Mouse (Mus musculus) liver, embryonic 13.5 days (tissue): ENCODE results near the gene Tgif2. TPM values are rescaled to one million over a fixed set of nuclear protein-coding genes. Genes with fewer than 3 reads are reported as not detected.

Experiments used
- ATAC-seq: fragments of 200-750 bp; cut with Nextera tagmentation; 2 replicates; pipeline ENCODE4 v1.8.0; 2017; ENCODE audit warnings: low read depth, mild to moderate bottlenecking, moderate number of reproducible peaks, moderate library complexity
- DNase-seq: peaks from one replicate; pipeline ENCODE4 v3.0.0; 2022
- H3K27ac ChIP-seq: fragments of 300-500 bp; sonication (generic); 2 replicates; pipeline ENCODE4 v1.5.1; 2015; ENCODE audit warnings: moderate library complexity, mild to moderate bottlenecking, inconsistent platforms
- H3K27me3 ChIP-seq: fragments of 300-500 bp; sonication (generic); 2 replicates; pipeline ENCODE4 v1.6.1; 2015; ENCODE audit warnings: mild to moderate bottlenecking, inconsistent platforms
- H3K36me3 ChIP-seq: fragments of 300-500 bp; sonication (generic); 2 replicates; pipeline ENCODE4 v1.6.1; 2015; ENCODE audit warnings: mild to moderate bottlenecking, inconsistent platforms
- H3K4me1 ChIP-seq: fragments of 300-500 bp; sonication (generic); replicated peaks from 2 replicates; pipeline ENCODE4 v1.6.1; 2015; ENCODE audit warnings: inconsistent platforms
- H3K4me2 ChIP-seq: fragments of 300-500 bp; sonication (generic); 2 replicates; pipeline ENCODE4 v1.6.1; 2015; ENCODE audit warnings: inconsistent platforms, mild to moderate bottlenecking, moderate library complexity
- H3K4me3 ChIP-seq: fragments of 300-500 bp; sonication (generic); replicated peaks from 2 replicates; pipeline ENCODE4 v1.5.1; 2015; ENCODE audit warnings: mild to moderate bottlenecking, inconsistent platforms
- H3K9ac ChIP-seq: fragments of 300-500 bp; sonication (generic); 2 replicates; pipeline ENCODE4 v1.6.1; 2015; ENCODE audit warnings: mild to moderate bottlenecking, inconsistent platforms
- H3K9me3 ChIP-seq: fragments of 300-500 bp; sonication (generic); replicated peaks from 2 replicates; pipeline ENCODE4 v1.6.1; 2016; ENCODE audit warnings: inconsistent platforms
- WGBS: fragments of 180-500 bp; shearing (Covaris S2); methylation state at CpG from one replicate; pipeline ENCODE4 v1.1.7; 2015; ENCODE audit not compliant: insufficient replicate concordance; 5-methylcytosine and 5-hydroxymethylcytosine counted together
- polyA plus RNA-seq: library from polyadenylated mRNA; unstranded; fragments of >200 nt; fragmentation: Nextera tagmentation; extraction: Ambion mirVana; gene quantifications from 2 replicates; pipeline ENCODE4 v1.2.1, GENCODE M21; 2015

The Tgif2 gene
- polyA plus RNA-seq, 1 experiment from 2014 or later, result 7.2 TPM

GRCm38 (mm10) chr2:156862041-156862717 is 22.4 kb downstream of the Tgif2 start:
- H3K27me3 ChIP-seq, result no peaks in the 10 kb centered on the region
- DNase-seq (peak; percentile 19), ATAC-seq (no peak)
- peak overlapping the region; percentile 86 for H3K4me2 ChIP-seq
- peak overlapping the region; percentile 86 for H3K9ac ChIP-seq
- peaks cover 27% of the 10 kb centered on the region for H3K36me3 ChIP-seq
- H3K9me3 ChIP-seq, result no peaks in the 10 kb centered on the region
- H3K27ac ChIP-seq, result peak overlapping the region; percentile 89
- H3K4me1 ChIP-seq, result peaks cover 40% of the 10 kb centered on the region
- WGBS, result under 1% methylated on average over 19 of the region's 19 CpGs
- peak overlapping the region; percentile 100 for H3K4me3 ChIP-seq

- Histone ChIP-seq H3K36me3 (peaks cover 35% of the 10 kb centered on the region), H3K27me3 (no peaks in the 10 kb centered on the region), H3K4me2 (peak within 1 kb of the TSS; percentile 86), H3K4me1 (peaks cover 38% of the 10 kb centered on the region), H3K4me3 (peak within 1 kb of the TSS; percentile 100), H3K9ac (peak within 1 kb of the TSS; percentile 100), H3K9me3 (no peaks in the 10 kb centered on the region), H3K27ac (peak within 1 kb of the TSS; percentile 96)
- ATAC-seq, result peak; percentile 94
- DNase-seq, result peak; percentile 98
- under 1% methylated on average over 96 of the region's 98 CpGs for WGBS
These were observed 23.1 kb downstream of the Tgif2 start, which contains the start of gene Rab5if for GRCm38 (mm10) chr2:156862772-156863486. Gene Rab5if, plus strand, starts transcription at chr2:156863128.

- H3K9ac ChIP-seq, result peak overlapping the region; percentile 100
- H3K27ac ChIP-seq, result peak overlapping the region; percentile 96
- peak overlapping the region; percentile 100 for H3K4me3 ChIP-seq
- H3K4me2 ChIP-seq, result peak overlapping the region; percentile 75
- no peaks in the 10 kb centered on the region for H3K9me3 ChIP-seq
- peak; percentile 63 for DNase-seq
- peaks cover 42% of the 10 kb centered on the region for H3K36me3 ChIP-seq
- peaks cover 45% of the 10 kb centered on the region for H3K4me1 ChIP-seq
- ATAC-seq, result peak; percentile 53
- no peaks in the 10 kb centered on the region for H3K27me3 ChIP-seq
- under 1% methylated on average over 28 of the region's 28 CpGs for WGBS
These were observed 23.8 kb downstream of the Tgif2 start for GRCm38 (mm10) chr2:156863487-156864160.

- WGBS, result 68% methylated on average over 3 of the region's 3 CpGs
These were observed 24.7 kb downstream of the Tgif2 start for GRCm38 (mm10) chr2:156864481-156864880.

GRCm38 (mm10) chr2:156868994-156869393 is 29.2 kb downstream of the Tgif2 start:
- Histone ChIP-seq H3K4me3 (no peak overlapping the region), H3K27ac (0 out of 2 replicates have a peak overlapping the region, but pooled peaks have one; percentile 14), H3K4me1 (peaks cover 66% of the 10 kb centered on the region), H3K27me3 (no peaks in the 10 kb centered on the region), H3K9me3 (no peaks in the 10 kb centered on the region), H3K36me3 (peaks cover 95% of the 10 kb centered on the region), H3K4me2 (no peak overlapping the region), H3K9ac (no peak overlapping the region)
- no peak for DNase-seq
- ATAC-seq, result no peak
- 76% methylated on average over 8 of the region's 8 CpGs for WGBS

More at GRCm38 (mm10) chr2:156864481-156864880, 24.7 kb downstream of the Tgif2 start:
- Histone ChIP-seq H3K4me2 (peak overlapping the region; percentile 75), H3K9ac (peak overlapping the region; percentile 100), H3K9me3 (no peaks in the 10 kb centered on the region), H3K4me3 (peak overlapping the region; percentile 100), H3K36me3 (peaks cover 50% of the 10 kb centered on the region), H3K4me1 (peaks cover 53% of the 10 kb centered on the region), H3K27ac (peak overlapping the region; percentile 96), H3K27me3 (no peaks in the 10 kb centered on the region)
- ATAC-seq (no peak), DNase-seq (no peak)

GRCm38 (mm10) chr2:156869554-156869953 is 29.7 kb downstream of the Tgif2 start:
- no peak for DNase-seq
- no peaks in the 10 kb centered on the region for H3K9me3 ChIP-seq
- ATAC-seq, result no peak
- 81% methylated on average over 7 of the region's 7 CpGs for WGBS
- H3K9ac ChIP-seq, result no peak overlapping the region
- no peaks in the 10 kb centered on the region for H3K27me3 ChIP-seq
- H3K27ac ChIP-seq, result no peak overlapping the region
- H3K36me3 ChIP-seq, result peaks cover 99% of the 10 kb centered on the region
- peaks cover 66% of the 10 kb centered on the region for H3K4me1 ChIP-seq
- H3K4me3 ChIP-seq, result no peak overlapping the region
- H3K4me2 ChIP-seq, result no peak overlapping the region

GRCm38 (mm10) chr2:156870519-156870918 is 30.7 kb downstream of the Tgif2 start:
- Histone ChIP-seq H3K4me1 (peaks cover 60% of the 10 kb centered on the region), H3K4me2 (no peak overlapping the region), H3K4me3 (no peak overlapping the region), H3K27ac (no peak overlapping the region), H3K9me3 (no peaks in the 10 kb centered on the region), H3K9ac (no peak overlapping the region), H3K36me3 (peaks cover 100% of the 10 kb centered on the region), H3K27me3 (no peaks in the 10 kb centered on the region)
- ATAC-seq, result no peak
- WGBS, result 44% methylated on average over 6 of the region's 6 CpGs
- DNase-seq, result no peak

GRCm38 (mm10) chr2:156873629-156874028 is 33.8 kb downstream of the Tgif2 start:
- 0 out of 2 replicates have a peak overlapping the region, but pooled peaks have one; percentile 6 for H3K4me2 ChIP-seq
- H3K4me3 ChIP-seq, result no peak overlapping the region
- no peaks in the 10 kb centered on the region for H3K27me3 ChIP-seq
- no peaks in the 10 kb centered on the region for H3K9me3 ChIP-seq
- H3K4me1 ChIP-seq, result peaks cover 57% of the 10 kb centered on the region
- WGBS, result 28% methylated on average over 5 of the region's 5 CpGs
- H3K36me3 ChIP-seq, result peaks cover 69% of the 10 kb centered on the region
- peak overlapping the region; percentile 68 for H3K27ac ChIP-seq
- peak overlapping the region; percentile 36; the same call in 1 of the 2 replicates for H3K9ac ChIP-seq
- no peak for DNase-seq
- peak; percentile 73 for ATAC-seq

- Histone ChIP-seq H3K27ac (peak overlapping the region; percentile 68), H3K36me3 (peaks cover 63% of the 10 kb centered on the region), H3K4me2 (0 out of 2 replicates have a peak overlapping the region, but pooled peaks have one; percentile 6), H3K27me3 (no peaks in the 10 kb centered on the region), H3K4me3 (no peak overlapping the region), H3K9me3 (no peaks in the 10 kb centered on the region), H3K9ac (peak overlapping the region; percentile 36), H3K4me1 (peaks cover 57% of the 10 kb centered on the region)
- 65% methylated on average over 8 of the region's 8 CpGs for WGBS
- ATAC-seq (peak; percentile 62), DNase-seq (no peak)
These were observed 34.4 kb downstream of the Tgif2 start for GRCm38 (mm10) chr2:156874047-156874759.

- ATAC-seq (no peak), DNase-seq (no peak)
- Histone ChIP-seq H3K4me3 (no peak overlapping the region), H3K9ac (no peak overlapping the region), H3K4me2 (no peak overlapping the region), H3K27ac (peak overlapping the region; percentile 68; the same call in 1 of the 2 replicates), H3K9me3 (no peaks in the 10 kb centered on the region), H3K4me1 (peaks cover 57% of the 10 kb centered on the region), H3K27me3 (no peaks in the 10 kb centered on the region), H3K36me3 (peaks cover 56% of the 10 kb centered on the region)
- 92% methylated on average over 4 of the region's 4 CpGs for WGBS
These were observed 35.1 kb downstream of the Tgif2 start for GRCm38 (mm10) chr2:156874760-156875510.
